Mouse (Mus musculus) lung, adult 2 months (tissue): Measurements from ENCODE around the gene Nav2.

Experiments
- CTCF ChIP-seq: fragments of 200-500 bp; IDR thresholded peaks from 2 replicates; pipeline ENCODE4 v1.5.1; 2011; ENCODE audit warnings: mild to moderate bottlenecking, low read length, control low read depth; ENCODE audit not compliant: insufficient read depth
- POLR2A ChIP-seq: fragments of 200-500 bp; IDR thresholded peaks from 2 replicates; pipeline ENCODE4 v1.6.1; 2011; ENCODE audit warnings: low read depth, mild to moderate bottlenecking, control low read depth, low read length, borderline replicate concordance; ENCODE audit errors: extremely low read depth

- TF ChIP-seq CTCF, result no peak
- TF ChIP-seq POLR2A, result no peak
Observed at GRCm38 (mm10) chr7:49423943-49424342, 515.4 kb downstream of the Nav2 start.
